Mouse (Mus musculus) hindbrain, embryonic 12.5 days (tissue): ENCODE data around the gene Vps37d. TPM values are rescaled to one million over a fixed set of nuclear protein-coding genes. Genes with fewer than 3 reads are reported as not detected.

Source experiments
- ATAC-seq: fragments of 200-750 bp; cut with Nextera tagmentation; 2 replicates; pipeline ENCODE4 v1.8.0; 2017; ENCODE audit warnings: moderate TSS enrichment; ENCODE audit not compliant: low FRiP score
- H3K27ac ChIP-seq: fragments of 300-500 bp; sonication (generic); 2 replicates; pipeline ENCODE4 v1.5.1; 2016; ENCODE audit warnings: mild to moderate bottlenecking
- H3K27me3 ChIP-seq: fragments of 300-500 bp; sonication (generic); 2 replicates; pipeline ENCODE4 v1.6.1; 2016; ENCODE audit warnings: mild to moderate bottlenecking
- H3K36me3 ChIP-seq: fragments of 300-500 bp; sonication (generic); 2 replicates; pipeline ENCODE4 v1.6.1; 2016; ENCODE audit warnings: mild to moderate bottlenecking
- H3K4me1 ChIP-seq: fragments of 300-500 bp; sonication (generic); 2 replicates; pipeline ENCODE4 v1.6.1; 2016
- H3K4me2 ChIP-seq: fragments of 300-500 bp; sonication (generic); replicated peaks from 2 replicates; pipeline ENCODE4 v1.6.1; 2016; ENCODE audit warnings: mild to moderate bottlenecking
- H3K4me3 ChIP-seq: fragments of 300-500 bp; sonication (generic); 2 replicates; pipeline ENCODE4 v1.5.1; 2016; ENCODE audit warnings: mild to moderate bottlenecking
- H3K9ac ChIP-seq: fragments of 300-500 bp; sonication (generic); 2 replicates; pipeline ENCODE4 v1.6.1; 2016; ENCODE audit warnings: mild to moderate bottlenecking, moderate library complexity
- H3K9me3 ChIP-seq: fragments of 300-500 bp; sonication (generic); replicated peaks from 2 replicates; pipeline ENCODE4 v1.6.1; 2016; ENCODE audit warnings: mild to moderate bottlenecking
- WGBS: fragments of 180-500 bp; shearing (Covaris S2); methylation state at CpG from one replicate; pipeline ENCODE4 v1.1.7; 2016; 5-methylcytosine and 5-hydroxymethylcytosine counted together
- polyA plus RNA-seq: library from polyadenylated mRNA; unstranded; fragments of >200 nt; fragmentation: Nextera tagmentation; extraction: Ambion mirVana; gene quantifications from 2 replicates; pipeline ENCODE4 v1.2.1, GENCODE M21; 2016

Vps37d gene
- polyA plus RNA-seq, 1 experiment from 2014 or later: 34.2 TPM

- Histone ChIP-seq H3K9me3 (no peaks in the 10 kb centered on the region), H3K4me1 (no peaks in the 10 kb centered on the region), H3K4me2 (no peak overlapping the region), H3K4me3 (no peak overlapping the region), H3K9ac (no peak overlapping the region; the same call in 1 of the 2 replicates), H3K27me3 (no peaks in the 10 kb centered on the region), H3K36me3 (peaks cover 30% of the 10 kb centered on the region), H3K27ac (no peak overlapping the region)
- no peak for ATAC-seq
- 37% methylated on average over 6 of the region's 6 CpGs for WGBS
These were observed 38.0 kb downstream of the Vps37d start for GRCm38 (mm10) chr5:135040059-135040458.

GRCm38 (mm10) chr5:135039541-135039940 lies 38.5 kb downstream of the Vps37d start:
- no peaks in the 10 kb centered on the region for H3K27me3 ChIP-seq
- no peaks in the 10 kb centered on the region for H3K9me3 ChIP-seq
- ATAC-seq: no peak
- no peak overlapping the region for H3K27ac ChIP-seq
- H3K9ac ChIP-seq: no peak overlapping the region; the same call in 1 of the 2 replicates
- H3K36me3 ChIP-seq: peaks cover 25% of the 10 kb centered on the region
- no peak overlapping the region for H3K4me3 ChIP-seq
- 86% methylated on average over 9 of the region's 9 CpGs for WGBS
- no peaks in the 10 kb centered on the region for H3K4me1 ChIP-seq
- no peak overlapping the region for H3K4me2 ChIP-seq

- Histone ChIP-seq H3K27ac (no peak overlapping the region), H3K4me3 (no peak overlapping the region), H3K36me3 (peaks cover 20% of the 10 kb centered on the region), H3K9me3 (no peaks in the 10 kb centered on the region), H3K27me3 (no peaks in the 10 kb centered on the region), H3K9ac (no peak overlapping the region), H3K4me1 (no peaks in the 10 kb centered on the region), H3K4me2 (no peak overlapping the region)
- WGBS: 88% methylated on average over 3 of the region's 3 CpGs
- ATAC-seq: no peak
These were observed 40.1 kb downstream of the Vps37d start for GRCm38 (mm10) chr5:135037946-135038345.

GRCm38 (mm10) chr5:135035608-135036359 lies 42.3 kb downstream of the Vps37d start:
- Histone ChIP-seq H3K36me3 (peaks cover 20% of the 10 kb centered on the region), H3K4me1 (no peaks in the 10 kb centered on the region), H3K9ac (no peak overlapping the region), H3K9me3 (no peaks in the 10 kb centered on the region), H3K4me2 (no peak overlapping the region), H3K27ac (no peak overlapping the region), H3K27me3 (no peaks in the 10 kb centered on the region), H3K4me3 (no peak overlapping the region)
- WGBS: 66% methylated on average over 18 of the region's 18 CpGs
- no peak for ATAC-seq

GRCm38 (mm10) chr5:135034593-135034992 lies 43.5 kb downstream of the Vps37d start:
- Histone ChIP-seq H3K9ac (no peak overlapping the region), H3K4me2 (no peak overlapping the region), H3K27ac (no peak overlapping the region), H3K4me3 (no peak overlapping the region), H3K9me3 (no peaks in the 10 kb centered on the region), H3K4me1 (peaks cover under 1% of the 10 kb centered on the region; the same call in 1 of the 2 replicates), H3K27me3 (no peaks in the 10 kb centered on the region), H3K36me3 (peaks cover 17% of the 10 kb centered on the region)
- ATAC-seq: no peak
- WGBS: 88% methylated on average over 2 of the region's 2 CpGs

- H3K4me1 ChIP-seq: peaks cover 12% of the 10 kb centered on the region; the same call in 1 of the 2 replicates
- 91% methylated on average over 5 of the region's 5 CpGs for WGBS
- no peak for ATAC-seq
- no peak overlapping the region for H3K4me3 ChIP-seq
- H3K27ac ChIP-seq: no peak overlapping the region
- H3K36me3 ChIP-seq: peaks cover 5% of the 10 kb centered on the region
- no peak overlapping the region for H3K4me2 ChIP-seq
- H3K9me3 ChIP-seq: no peaks in the 10 kb centered on the region
- H3K27me3 ChIP-seq: no peaks in the 10 kb centered on the region
- H3K9ac ChIP-seq: no peak overlapping the region
These were observed 45.5 kb downstream of the Vps37d start for GRCm38 (mm10) chr5:135032581-135032980.

GRCm38 (mm10) chr5:135029007-135029854 lies 48.8 kb downstream of the Vps37d start:
- 54% methylated on average over 18 of the region's 18 CpGs for WGBS

GRCm38 (mm10) chr5:135025899-135026298 lies 52.2 kb downstream of the Vps37d start:
- Histone ChIP-seq H3K36me3 (no peaks in the 10 kb centered on the region), H3K4me2 (peak overlapping the region; percentile 30), H3K9me3 (no peaks in the 10 kb centered on the region), H3K4me1 (peaks cover 38% of the 10 kb centered on the region), H3K27me3 (peaks cover 6% of the 10 kb centered on the region; the same call in 1 of the 2 replicates), H3K4me3 (no peak overlapping the region), H3K27ac (no peak overlapping the region; the same call in 1 of the 2 replicates), H3K9ac (peak overlapping the region; percentile 43; the same call in 1 of the 2 replicates)
- WGBS: 23% methylated on average over 7 of the region's 7 CpGs
- ATAC-seq: no peak

More at GRCm38 (mm10) chr5:135029007-135029854, 48.8 kb downstream of the Vps37d start:
- H3K27ac ChIP-seq: no peak overlapping the region
- H3K9ac ChIP-seq: no peak overlapping the region
- no peaks in the 10 kb centered on the region for H3K36me3 ChIP-seq
- peaks cover 4% of the 10 kb centered on the region; the same call in 1 of the 2 replicates for H3K27me3 ChIP-seq
- H3K9me3 ChIP-seq: no peaks in the 10 kb centered on the region
- no peak for ATAC-seq
- H3K4me1 ChIP-seq: peaks cover 29% of the 10 kb centered on the region
- H3K4me2 ChIP-seq: no peak overlapping the region; the same call in 1 of the 2 replicates
- no peak overlapping the region for H3K4me3 ChIP-seq

- no peak for ATAC-seq
- Histone ChIP-seq H3K9ac (peak overlapping the region; percentile 75), H3K27me3 (peaks cover 6% of the 10 kb centered on the region; the same call in 1 of the 2 replicates), H3K27ac (peak overlapping the region; percentile 32; the same call in 1 of the 2 replicates), H3K4me2 (peak overlapping the region; percentile 72), H3K9me3 (no peaks in the 10 kb centered on the region), H3K36me3 (no peaks in the 10 kb centered on the region), H3K4me3 (peak overlapping the region; percentile 61), H3K4me1 (peaks cover 38% of the 10 kb centered on the region)
- WGBS: 69% methylated on average over 11 of the region's 11 CpGs
These were observed 53.3 kb downstream of the Vps37d start for GRCm38 (mm10) chr5:135024665-135025224.

- H3K9me3 ChIP-seq: no peaks in the 10 kb centered on the region
- peak within 1 kb of the TSS; percentile 61 for H3K4me3 ChIP-seq
- WGBS: under 1% methylated on average over 61 of the region's 61 CpGs
- ATAC-seq: peak; percentile 92
- H3K4me1 ChIP-seq: peaks cover 29% of the 10 kb centered on the region
- no peak within 1 kb of the TSS for H3K27ac ChIP-seq
- H3K36me3 ChIP-seq: no peaks in the 10 kb centered on the region
- H3K4me2 ChIP-seq: peak within 1 kb of the TSS; percentile 72
- H3K27me3 ChIP-seq: peaks cover 6% of the 10 kb centered on the region; the same call in 1 of the 2 replicates
- H3K9ac ChIP-seq: peak within 1 kb of the TSS; percentile 75
These were observed 54.5 kb downstream of the Vps37d start, which contains the start of gene Stx1a for GRCm38 (mm10) chr5:135023344-135024173. Gene Stx1a, plus strand, starts transcription at chr5:135023482.
